Mouse (Mus musculus) ES-E14 (cell line): ENCODE measurements around the gene Gpsm3.

Experiments
- CHD2 ChIP-seq: IDR thresholded peaks from 2 replicates; pipeline ENCODE4 v1.6.1; 2014; ENCODE audit warnings: mild to moderate bottlenecking, low read depth, low read length, inconsistent platforms
- ZC3H11A ChIP-seq: IDR thresholded peaks from 2 replicates; pipeline ENCODE4 v1.6.1; 2012; ENCODE audit warnings: low read depth, mild to moderate bottlenecking, inconsistent platforms, low read length, borderline replicate concordance

DNA sequence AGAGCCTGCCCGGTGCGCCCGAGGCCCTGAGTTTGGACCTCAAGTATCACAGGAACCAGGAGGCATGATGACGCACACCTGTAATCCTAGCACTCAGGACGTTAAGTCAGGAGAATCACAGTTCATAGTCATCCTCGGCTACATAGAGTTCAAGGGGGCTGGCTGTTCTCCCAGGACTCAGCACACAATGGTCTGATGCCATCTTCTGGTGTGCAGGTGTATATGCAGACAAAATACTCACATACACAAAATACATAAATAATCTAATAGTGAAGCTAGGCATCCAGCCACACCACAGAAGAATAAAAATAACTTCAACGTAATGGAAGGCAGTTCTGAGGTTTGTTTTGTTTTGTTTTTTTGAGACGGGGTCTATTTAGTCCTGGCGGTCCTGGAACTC is 33.6 kb downstream of the Gpsm3 start:
- TF ChIP-seq ZC3H11A, result no peak
- TF ChIP-seq CHD2, result no peak
